Mouse (Mus musculus) CH12.LX (cell line): Measurements from ENCODE around the gene Bend3.

Experiments
- E2F4 ChIP-seq: IDR thresholded peaks from 2 replicates; pipeline ENCODE4 v1.6.1; 2011; ENCODE audit warnings: low read depth, low read length, improper control_type of control experiment; ENCODE audit not compliant: insufficient replicate concordance
- IRF4 ChIP-seq: IDR thresholded peaks from 2 replicates; pipeline ENCODE4 v1.6.1; 2014; ENCODE audit warnings: low read depth, mild to moderate bottlenecking, inconsistent platforms, low read length, improper control_type of control experiment
- TBP ChIP-seq: conservative IDR thresholded peaks from 2 replicates; pipeline ENCODE4 v1.6.1; 2011; ENCODE audit warnings: low read depth, low read length, improper control_type of control experiment

GRCm38 (mm10) chr10:43440981-43441740, 37.5 kb upstream of the Bend3 start:
- no peak for TF ChIP-seq TBP
- TF ChIP-seq IRF4: no peak
- no peak for TF ChIP-seq E2F4
